Mouse (Mus musculus) hindbrain, embryonic 16.5 days (tissue): ENCODE measurements around the gene Gm10722. TPM values are rescaled to one million over a fixed set of nuclear protein-coding genes. Genes with fewer than 3 reads are reported as not detected.
A peak's percentile ranks its signal among the peaks of the same experiment; 100 is the strongest.
"Not testable (repeated sequence)": the region's sequence is repeated elsewhere in the genome, so short reads cannot be mapped to it uniquely, and the experiment has no call there.

Source experiments
- ATAC-seq: fragments of 200-750 bp; cut with Nextera tagmentation; 2 replicates; pipeline ENCODE4 v1.8.0; 2017; ENCODE audit warnings: moderate TSS enrichment, moderate library complexity
- H3K27ac ChIP-seq: fragments of 300-500 bp; sonication (generic); 2 replicates; pipeline ENCODE4 v1.5.1; 2014; ENCODE audit warnings: low read depth, mild to moderate bottlenecking, control low read depth, low read length, moderate library complexity
- H3K27me3 ChIP-seq: fragments of 300-500 bp; sonication (generic); replicated peaks from 2 replicates; pipeline ENCODE4 v1.6.1; 2014; ENCODE audit warnings: low read length; ENCODE audit not compliant: control insufficient read depth, insufficient read depth
- H3K36me3 ChIP-seq: fragments of 300-500 bp; sonication (generic); 2 replicates; pipeline ENCODE4 v1.6.1; 2014; ENCODE audit warnings: mild to moderate bottlenecking, low read length, moderate library complexity, mixed read lengths; ENCODE audit not compliant: control insufficient read depth, insufficient read depth
- H3K4me1 ChIP-seq: fragments of 300-500 bp; sonication (generic); 2 replicates; pipeline ENCODE4 v1.6.1; 2014; ENCODE audit warnings: low read depth, low read length; ENCODE audit not compliant: control insufficient read depth, insufficient read depth
- H3K4me2 ChIP-seq: fragments of 300-500 bp; sonication (generic); 2 replicates; pipeline ENCODE4 v1.6.1; 2014; ENCODE audit warnings: mild to moderate bottlenecking, low read length, control low read depth, moderate library complexity
- H3K4me3 ChIP-seq: fragments of 300-500 bp; sonication (generic); 2 replicates; pipeline ENCODE4 v1.5.1; 2014; ENCODE audit warnings: mild to moderate bottlenecking, low read length, control low read depth, moderate library complexity
- H3K9ac ChIP-seq: fragments of 300-500 bp; sonication (generic); 2 replicates; pipeline ENCODE4 v1.6.1; 2014; ENCODE audit warnings: low read depth, mild to moderate bottlenecking, control low read depth, low read length, moderate library complexity
- H3K9me3 ChIP-seq: fragments of 300-500 bp; sonication (generic); 2 replicates; pipeline ENCODE4 v1.6.1; 2014; ENCODE audit warnings: mild to moderate bottlenecking, low read length, moderate library complexity; ENCODE audit not compliant: control insufficient read depth
- WGBS: fragments of 180-500 bp; shearing (Covaris S2); extraction: QIAGEN DNeasy Blood & Tissue Kit; methylation state at CpG from one replicate; pipeline ENCODE4 v1.1.7; 2014; 5-methylcytosine and 5-hydroxymethylcytosine counted together
- polyA plus RNA-seq: library from polyadenylated mRNA; unstranded; fragments of >200 nt; fragmentation: Nextera tagmentation; extraction: Ambion mirVana; gene quantifications from 2 replicates; pipeline ENCODE4 v1.2.1, GENCODE M21; 2015

Gm10722 gene
- polyA plus RNA-seq, 1 experiment from 2014 or later: not detected

DNA sequence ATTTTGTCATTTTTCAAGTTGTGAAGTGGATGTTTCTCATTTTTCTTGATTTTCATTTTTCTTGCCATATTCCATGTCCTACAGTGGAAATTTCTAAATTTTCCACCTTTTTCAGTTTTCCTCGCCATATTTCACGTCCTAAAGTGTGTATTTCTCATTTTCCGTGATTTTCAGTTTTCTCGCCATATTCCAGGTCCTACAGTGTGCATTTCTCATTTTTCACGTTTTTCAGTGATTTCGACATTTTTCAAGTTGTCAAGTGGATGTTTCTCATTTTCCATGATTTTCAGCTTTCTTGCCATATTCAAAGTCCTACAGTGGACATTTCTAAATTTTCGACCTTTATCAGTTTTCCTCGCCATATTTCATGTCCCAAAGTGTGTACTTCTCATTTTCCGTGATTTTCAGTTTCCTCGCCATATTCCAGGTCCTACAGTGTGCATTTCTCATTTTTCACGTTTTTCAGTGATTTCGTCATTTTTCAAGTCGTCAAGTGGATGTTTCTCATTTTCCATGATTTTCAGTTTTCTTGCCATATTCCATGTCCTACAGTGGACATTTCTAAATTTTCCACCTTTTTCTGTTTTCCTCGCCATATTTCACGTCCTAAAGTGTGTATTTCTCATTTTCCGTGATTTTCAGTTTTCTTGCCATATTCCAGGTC, 23.4 kb downstream of the Gm10722 start:
- WGBS: 74% methylated on average over 15 of the region's 16 CpGs
- H3K36me3 ChIP-seq, H3K4me1 ChIP-seq, ATAC-seq, H3K9ac ChIP-seq, H3K27ac ChIP-seq, H3K4me2 ChIP-seq, H3K9me3 ChIP-seq, H3K27me3 ChIP-seq, H3K4me3 ChIP-seq: not testable (repeated sequence)

DNA sequence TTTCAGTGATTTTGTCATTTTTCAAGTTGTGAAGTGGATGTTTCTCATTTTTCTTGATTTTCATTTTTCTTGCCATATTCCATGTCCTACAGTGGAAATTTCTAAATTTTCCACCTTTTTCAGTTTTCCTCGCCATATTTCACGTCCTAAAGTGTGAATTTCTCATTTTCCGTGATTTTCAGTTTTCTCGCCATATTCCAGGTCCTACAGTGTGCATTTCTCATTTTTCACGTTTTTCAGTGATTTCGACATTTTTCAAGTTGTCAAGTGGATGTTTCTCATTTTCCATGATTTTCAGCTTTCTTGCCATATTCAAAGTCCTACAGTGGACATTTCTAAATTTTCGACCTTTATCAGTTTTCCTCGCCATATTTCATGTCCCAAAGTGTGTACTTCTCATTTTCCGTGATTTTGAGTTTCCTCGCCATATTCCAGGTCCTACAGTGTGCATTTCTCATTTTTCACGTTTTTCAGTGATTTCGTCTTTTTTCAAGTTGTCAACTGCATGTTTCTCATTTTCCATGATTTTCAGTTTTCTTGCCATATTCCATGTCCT, 24.3 kb downstream of the Gm10722 start, which contains the start of gene Gm10717:
Gm10717 (plus strand) TSS at position 506 of the 556 bp plus-strand sequence.
- not testable (repeated sequence) for H3K4me2 ChIP-seq, H3K27ac ChIP-seq, ATAC-seq, H3K27me3 ChIP-seq, H3K9me3 ChIP-seq, H3K4me3 ChIP-seq, H3K9ac ChIP-seq, H3K4me1 ChIP-seq, H3K36me3 ChIP-seq
- 76% methylated on average over 12 of the region's 12 CpGs for WGBS

DNA sequence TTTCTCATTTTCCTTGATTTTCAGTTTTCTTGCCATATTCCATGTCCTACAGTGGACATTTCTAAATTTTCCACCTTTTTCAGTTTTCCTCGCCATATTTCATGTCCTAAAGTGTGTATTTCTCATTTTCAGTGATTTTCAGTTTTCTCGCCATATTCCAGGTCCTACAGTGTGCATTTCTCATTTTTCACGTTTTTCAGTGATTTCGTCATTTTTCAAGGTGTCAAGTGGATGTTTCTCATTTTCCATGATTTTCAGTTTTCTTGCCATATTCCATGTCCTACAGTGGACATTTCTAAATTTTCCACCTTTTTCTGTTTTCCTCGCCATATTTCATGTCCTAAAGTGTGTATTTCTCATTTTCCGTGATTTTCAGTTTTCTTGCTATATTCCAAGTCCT, 24.9 kb downstream of the Gm10722 start:
- H3K27me3 ChIP-seq, H3K9me3 ChIP-seq, ATAC-seq, H3K4me1 ChIP-seq, H3K4me2 ChIP-seq, H3K4me3 ChIP-seq, H3K36me3 ChIP-seq, H3K27ac ChIP-seq, H3K9ac ChIP-seq: not testable (repeated sequence)
- 65% methylated on average over 4 of the region's 6 CpGs for WGBS

DNA sequence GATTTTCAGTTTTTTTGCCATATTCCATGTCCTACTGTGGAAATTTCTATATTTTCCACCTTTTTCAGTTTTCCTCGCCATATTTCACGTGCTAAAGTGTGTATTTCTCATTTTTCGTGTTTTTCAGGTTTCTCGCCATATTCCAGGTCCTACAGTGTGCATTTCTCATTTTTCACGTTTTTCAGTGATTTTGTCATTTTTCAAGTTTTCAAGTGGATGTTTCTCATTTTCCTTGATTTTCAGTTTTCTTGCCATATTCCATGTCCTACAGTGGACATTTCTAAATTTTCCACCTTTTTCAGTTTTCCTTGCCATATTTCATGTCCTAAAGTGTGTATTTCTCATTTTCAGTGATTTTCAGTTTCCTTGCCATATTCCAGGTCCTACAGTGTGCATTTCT, 25.4 kb downstream of the Gm10722 start:
- not testable (repeated sequence) for H3K4me3 ChIP-seq, H3K4me1 ChIP-seq, H3K9ac ChIP-seq, H3K9me3 ChIP-seq, ATAC-seq, H3K27me3 ChIP-seq, H3K36me3 ChIP-seq, H3K4me2 ChIP-seq, H3K27ac ChIP-seq
- 73% methylated on average over 5 of the region's 5 CpGs for WGBS

- not testable (repeated sequence) for H3K27me3 ChIP-seq, H3K4me2 ChIP-seq, H3K4me3 ChIP-seq, H3K36me3 ChIP-seq, H3K9me3 ChIP-seq, H3K9ac ChIP-seq, H3K27ac ChIP-seq, H3K4me1 ChIP-seq, ATAC-seq
- 72% methylated on average over 9 of the region's 9 CpGs for WGBS
Observed at GRCm38 (mm10) chr9:3026741-3027140, 26.0 kb downstream of the Gm10722 start.

DNA sequence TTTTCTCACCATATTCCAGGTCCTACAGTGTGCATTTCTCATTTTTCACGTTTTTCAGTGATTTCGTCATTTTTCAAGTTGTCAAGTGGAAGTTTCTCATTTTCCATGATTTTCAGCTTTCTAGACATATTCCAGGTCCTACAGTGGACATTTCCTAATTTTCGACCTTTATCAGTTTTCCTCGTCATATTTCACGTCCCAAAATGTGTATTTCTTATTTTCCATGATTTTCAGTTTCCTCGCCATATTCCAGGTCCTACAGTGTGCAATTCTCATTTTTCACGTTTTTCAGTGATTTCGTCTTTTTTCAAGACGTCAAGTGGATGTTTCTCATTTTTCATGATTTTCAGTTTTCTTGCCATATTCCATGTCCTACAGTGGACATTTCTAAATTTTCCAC, 26.5 kb downstream of the Gm10722 start:
- 74% methylated on average over 9 of the region's 9 CpGs for WGBS
- H3K36me3 ChIP-seq, H3K4me1 ChIP-seq, H3K4me3 ChIP-seq, H3K9me3 ChIP-seq, H3K9ac ChIP-seq, H3K27ac ChIP-seq, H3K4me2 ChIP-seq, H3K27me3 ChIP-seq: not testable (repeated sequence)
- ATAC-seq: 0 out of 2 replicates have a peak, but pooled peaks have one; percentile 9

DNA sequence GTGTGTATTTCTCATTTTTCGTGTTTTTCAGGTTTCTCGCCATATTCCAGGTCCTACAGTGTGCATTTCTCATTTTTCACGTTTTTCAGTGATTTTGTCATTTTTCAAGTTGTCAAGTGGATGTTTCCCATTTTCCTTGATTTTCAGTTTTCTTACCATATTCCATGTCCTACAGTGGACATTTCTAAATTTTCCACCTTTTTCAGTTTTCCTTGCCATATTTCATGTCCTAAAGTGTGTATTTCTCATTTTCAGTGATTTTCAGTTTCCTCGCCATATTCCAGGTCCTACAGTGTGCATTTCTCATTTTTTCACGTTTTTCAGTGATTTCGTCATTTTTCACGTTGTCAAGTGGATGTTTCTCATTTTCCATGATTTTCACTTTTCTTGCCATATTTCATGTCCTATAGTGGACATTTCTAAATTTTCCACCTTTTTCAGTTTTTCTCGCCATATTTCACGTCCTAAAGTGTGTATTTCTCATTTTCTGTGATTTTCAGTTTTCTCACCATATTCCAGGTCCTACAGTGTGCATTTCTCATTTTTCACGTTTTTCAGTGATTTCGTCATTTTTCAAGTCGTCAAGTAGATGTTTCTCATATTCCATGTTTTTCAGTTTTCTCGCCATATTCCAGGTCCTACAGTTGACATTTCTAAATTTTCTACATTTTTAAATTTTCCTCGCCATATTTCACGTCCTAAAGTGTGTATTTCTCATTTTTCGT, 28.7 kb downstream of the Gm10722 start:
- H3K36me3 ChIP-seq, ATAC-seq, H3K27me3 ChIP-seq, H3K9me3 ChIP-seq, H3K27ac ChIP-seq, H3K4me3 ChIP-seq, H3K9ac ChIP-seq, H3K4me1 ChIP-seq, H3K4me2 ChIP-seq: not testable (repeated sequence)
- 70% methylated on average over 12 of the region's 16 CpGs for WGBS

DNA sequence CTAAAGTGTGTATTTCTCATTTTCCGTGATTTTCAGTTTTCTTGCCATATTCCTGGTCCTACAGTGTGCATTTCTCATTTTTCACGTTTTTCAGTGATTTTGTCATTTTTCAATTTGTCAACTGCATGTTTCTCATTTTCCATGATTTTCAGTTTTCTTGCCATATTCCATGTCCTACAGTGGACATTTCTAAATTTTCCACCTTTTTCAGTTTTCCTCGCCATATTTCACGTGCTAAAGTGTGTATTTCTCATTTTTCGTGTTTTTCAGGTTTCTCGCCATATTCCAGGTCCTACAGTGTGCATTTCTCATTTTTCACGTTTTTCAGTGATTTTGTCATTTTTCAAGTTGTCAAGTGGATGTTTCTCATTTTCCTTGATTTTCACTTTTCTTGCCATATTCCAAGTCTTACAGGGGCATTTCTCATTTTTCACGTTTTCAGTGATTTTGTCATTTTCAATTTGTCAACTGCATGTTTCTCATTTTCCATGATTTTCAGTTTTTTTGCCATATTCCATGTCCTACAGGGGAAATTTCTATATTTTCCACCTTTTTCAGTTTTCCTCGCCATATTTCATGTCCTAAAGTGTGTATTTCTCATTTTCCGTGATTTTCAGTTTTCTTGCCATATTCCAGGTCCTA, 30.1 kb downstream of the Gm10722 start:
- not testable (repeated sequence) for H3K4me1 ChIP-seq, H3K36me3 ChIP-seq, H3K4me3 ChIP-seq, H3K27ac ChIP-seq, H3K27me3 ChIP-seq, H3K9me3 ChIP-seq, H3K4me2 ChIP-seq, H3K9ac ChIP-seq
- ATAC-seq: peak; percentile 56; the same call in 1 of the 2 replicates
- WGBS: 64% methylated on average over 2 of the region's 10 CpGs

- H3K4me1 ChIP-seq, H3K4me3 ChIP-seq, H3K36me3 ChIP-seq, H3K9ac ChIP-seq, H3K9me3 ChIP-seq, H3K27ac ChIP-seq, ATAC-seq, H3K27me3 ChIP-seq, H3K4me2 ChIP-seq: not testable (repeated sequence)
- WGBS: no CpG with 5 or more reads among the region's 8 CpGs
Observed at GRCm38 (mm10) chr9:3034299-3034698, 33.6 kb downstream of the Gm10722 start, which contains the start of gene Gm17535. TSS of gene Gm17535 (plus strand) at chr9:3034599.
